Mouse (Mus musculus) fibroblast of lung, adult 2 months (primary cell): ENCODE results near the gene Atoh8.

Source experiments
- DNase-seq: peaks from one replicate; pipeline ENCODE4 v3.0.0-alpha.2; 2011; ENCODE audit warnings: low read depth

Gene Atoh8

GRCm38 (mm10) chr6:72190577-72190976 lies 44.8 kb downstream of the Atoh8 start:
- DNase-seq, result no peak

- no peak for DNase-seq
These were observed 45.3 kb downstream of the Atoh8 start for GRCm38 (mm10) chr6:72190120-72190519.

- peak; percentile 79 for DNase-seq
These were observed 46.1 kb downstream of the Atoh8 start for GRCm38 (mm10) chr6:72189061-72189863.

DNA sequence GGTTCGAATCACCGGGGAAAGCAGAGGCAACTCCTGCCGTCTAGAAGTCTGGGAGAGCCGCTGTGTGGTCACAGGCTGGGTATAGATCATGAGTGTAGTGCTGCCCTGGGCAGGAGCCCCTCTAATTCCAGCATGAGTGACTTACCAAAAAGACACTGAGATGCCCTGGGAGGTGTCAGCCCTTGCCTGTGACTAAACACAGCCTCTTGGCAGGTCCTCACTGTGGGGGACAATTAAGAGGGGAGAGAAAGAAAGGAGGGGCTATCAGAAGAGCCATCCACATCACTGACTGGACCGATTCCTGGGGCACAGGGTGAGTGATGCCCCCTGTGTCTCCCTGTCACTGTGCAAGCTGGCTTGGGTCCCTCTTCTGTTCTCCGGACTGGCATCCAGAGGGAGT lies 48.6 kb downstream of the Atoh8 start:
- DNase-seq, result no peak

DNA sequence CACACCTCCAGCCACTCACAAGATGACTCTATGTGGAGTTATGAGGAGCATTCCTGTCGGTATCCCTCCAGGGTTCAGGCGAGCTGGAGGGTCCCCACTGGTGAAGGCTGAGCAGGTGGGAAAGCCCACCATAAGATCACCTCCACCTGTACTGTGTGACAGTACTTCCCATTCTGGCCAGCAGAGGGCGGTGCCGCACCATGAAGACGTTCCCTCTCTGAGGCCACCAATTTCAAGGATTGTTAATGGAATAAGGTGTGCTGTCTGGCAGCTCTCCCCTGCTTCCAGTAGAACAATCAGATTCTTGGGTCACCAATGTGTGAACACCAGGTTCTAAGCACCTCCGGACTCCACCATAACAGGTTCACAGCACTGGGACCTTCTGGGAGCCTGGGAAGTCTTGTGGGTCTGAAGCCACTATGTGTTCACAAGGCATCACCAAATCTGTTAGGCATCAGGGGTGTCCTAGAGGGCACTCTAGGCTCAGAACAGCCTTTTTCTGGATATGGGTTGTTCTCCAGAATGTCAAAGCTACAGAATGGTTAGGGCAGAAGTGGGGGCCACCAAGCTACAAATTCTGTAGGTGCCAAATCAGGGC lies 49.4 kb downstream of the Atoh8 start:
- no peak for DNase-seq

GRCm38 (mm10) chr6:72184576-72184975 lies 50.8 kb downstream of the Atoh8 start:
- no peak for DNase-seq

DNA sequence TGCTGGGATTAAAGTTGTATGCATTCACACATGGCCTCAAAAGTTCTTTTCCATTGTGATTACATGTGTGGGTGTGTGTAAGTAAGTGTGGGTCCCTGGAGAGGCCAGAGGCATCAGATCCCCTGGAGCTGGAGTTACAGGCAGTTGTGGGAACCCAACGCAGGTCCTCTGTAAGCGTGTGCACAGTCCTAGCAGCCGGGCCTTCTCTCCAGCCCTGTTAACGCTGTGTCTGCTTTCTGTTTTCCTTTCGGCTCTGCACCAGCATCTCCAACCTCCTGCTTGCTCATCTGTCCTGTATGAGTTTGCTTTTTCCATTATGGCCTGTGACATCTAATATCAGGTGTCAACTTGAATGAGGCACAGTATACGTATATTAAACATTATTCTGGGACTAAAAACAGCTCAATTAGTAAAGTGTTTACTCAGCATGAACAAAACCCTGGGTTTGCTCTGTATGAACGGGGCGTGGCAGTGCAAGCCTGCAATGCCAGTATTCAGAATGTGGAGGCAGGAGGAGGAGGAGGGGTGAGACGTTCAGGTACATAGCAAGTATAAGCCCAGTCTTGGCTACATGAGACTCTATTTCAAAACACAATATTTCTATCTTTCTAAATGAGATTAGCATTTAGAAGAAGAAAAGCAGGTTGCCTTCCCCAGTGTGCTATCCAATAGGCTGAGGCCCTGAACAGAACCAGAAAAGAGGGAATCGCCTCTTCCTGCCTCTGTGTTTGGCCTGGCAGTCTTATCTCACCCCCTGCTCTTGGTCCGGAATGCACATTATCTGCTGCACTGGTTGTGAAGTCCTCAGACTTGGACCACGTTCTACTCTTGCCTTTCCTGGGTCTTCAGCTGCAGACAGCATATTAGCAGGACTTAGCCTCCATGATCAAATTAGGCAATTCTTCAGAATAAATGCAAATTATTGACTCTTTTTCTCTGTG lies 55.5 kb downstream of the Atoh8 start:
- no peak for DNase-seq

GRCm38 (mm10) chr6:72179006-72179405 lies 56.4 kb downstream of the Atoh8 start:
- DNase-seq, result no peak

DNA sequence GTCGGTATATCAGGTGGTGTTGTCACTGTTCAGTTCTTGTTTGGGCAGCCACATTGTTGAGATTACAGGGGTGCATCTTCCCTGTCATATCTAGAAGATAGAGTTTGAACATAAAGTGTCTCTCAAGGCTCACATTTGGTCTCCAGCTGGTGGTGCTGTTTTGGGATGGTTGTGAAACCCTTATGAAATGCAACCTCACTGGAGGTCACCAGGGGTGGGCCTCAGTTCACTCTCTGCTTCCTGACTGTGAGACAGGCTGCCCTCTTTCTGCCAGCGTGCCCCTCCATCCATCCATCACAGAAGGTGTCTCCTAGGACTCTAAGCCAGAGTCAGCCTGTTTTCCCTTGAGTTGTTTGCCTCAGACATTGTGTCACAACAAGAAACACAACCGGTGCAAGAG lies 58.0 kb downstream of the Atoh8 start:
- no peak for DNase-seq

- no peak for DNase-seq
These were observed 59.4 kb downstream of the Atoh8 start for GRCm38 (mm10) chr6:72176004-72176403.

DNA sequence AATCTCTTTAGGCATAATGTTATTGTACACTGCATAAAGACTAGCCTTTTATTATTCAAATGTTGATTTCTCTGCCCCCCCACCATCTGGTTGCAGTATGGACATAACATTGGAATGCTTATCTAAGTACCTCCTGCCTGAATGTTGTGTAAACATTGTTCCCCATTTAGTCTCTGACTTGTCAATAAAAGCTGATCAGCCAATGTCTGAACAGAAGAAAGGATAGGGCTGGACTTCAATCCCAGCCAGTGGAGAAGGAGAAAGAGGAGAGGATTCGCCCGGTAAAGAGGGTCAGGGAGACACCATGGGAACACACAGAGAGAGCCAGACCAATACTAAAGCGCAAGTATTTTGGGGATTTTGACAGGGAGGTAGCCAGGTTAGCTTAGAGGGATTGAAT lies 60.0 kb downstream of the Atoh8 start:
- no peak for DNase-seq

GRCm38 (mm10) chr6:72173350-72173749 lies 62.0 kb downstream of the Atoh8 start:
- DNase-seq, result no peak

DNA sequence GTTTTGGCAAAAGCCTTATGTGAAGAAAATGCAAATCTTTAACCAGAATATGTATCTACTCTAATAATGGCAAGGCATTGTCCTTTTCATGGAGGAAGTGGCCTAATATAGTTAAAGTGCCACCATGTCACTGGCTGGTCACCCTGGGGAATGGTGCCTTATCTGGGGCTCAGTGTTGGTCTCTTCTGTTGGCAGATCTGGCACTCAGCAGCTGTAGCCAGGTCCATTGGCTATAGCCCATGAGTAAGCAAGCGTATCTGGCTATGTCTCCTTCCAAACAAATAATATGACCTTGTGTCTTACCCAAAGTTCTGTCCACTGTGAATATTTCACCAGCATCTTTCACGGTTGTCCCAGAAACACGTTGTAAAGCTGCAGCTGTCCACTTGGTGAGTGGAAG lies 64.0 kb downstream of the Atoh8 start:
- no peak for DNase-seq

GRCm38 (mm10) chr6:72165907-72166306 lies 69.5 kb downstream of the Atoh8 start:
- no peak for DNase-seq

- peak; percentile 67 for DNase-seq
These were observed 70.8 kb downstream of the Atoh8 start for GRCm38 (mm10) chr6:72164321-72165275.

GRCm38 (mm10) chr6:72162155-72162890 lies 73.1 kb downstream of the Atoh8 start:
- DNase-seq, result peak; percentile 29

DNA sequence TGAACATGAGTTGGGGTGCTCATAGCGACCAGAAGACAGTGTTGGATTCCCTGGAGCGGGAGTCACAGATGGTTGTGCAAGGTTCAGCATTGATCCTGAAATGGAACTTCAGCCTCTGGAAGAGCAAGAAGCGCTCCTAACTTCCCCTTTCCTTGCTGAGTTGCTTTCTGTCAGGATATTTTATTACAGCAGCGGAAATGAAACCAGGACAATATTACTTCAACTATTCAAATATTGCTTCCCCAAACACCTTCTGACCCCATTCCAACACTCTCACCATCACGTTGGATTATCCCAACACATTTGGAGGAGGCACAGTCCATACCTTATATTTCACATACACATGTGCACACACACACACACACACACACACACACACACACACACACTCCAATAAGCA lies 73.6 kb downstream of the Atoh8 start:
- DNase-seq, result no peak

DNA sequence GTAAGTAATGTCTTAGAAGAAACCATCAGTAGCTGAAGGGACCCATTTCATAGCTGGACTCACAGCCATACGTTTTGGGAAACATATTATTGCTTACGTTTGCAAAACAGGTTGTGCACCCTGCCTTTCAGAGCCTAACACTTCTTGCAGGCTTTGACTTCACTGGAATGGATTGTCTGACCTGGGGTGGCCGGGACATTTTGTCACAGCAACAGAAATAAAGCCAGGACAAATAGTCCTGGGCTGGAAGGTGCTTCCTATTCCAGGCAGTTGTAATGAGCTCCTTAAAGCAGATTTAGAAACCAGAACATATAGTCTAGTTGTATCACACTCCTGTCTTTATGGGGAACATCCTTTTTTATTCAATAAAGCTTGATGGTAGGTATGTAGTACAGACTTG lies 74.4 kb downstream of the Atoh8 start:
- no peak for DNase-seq

DNA sequence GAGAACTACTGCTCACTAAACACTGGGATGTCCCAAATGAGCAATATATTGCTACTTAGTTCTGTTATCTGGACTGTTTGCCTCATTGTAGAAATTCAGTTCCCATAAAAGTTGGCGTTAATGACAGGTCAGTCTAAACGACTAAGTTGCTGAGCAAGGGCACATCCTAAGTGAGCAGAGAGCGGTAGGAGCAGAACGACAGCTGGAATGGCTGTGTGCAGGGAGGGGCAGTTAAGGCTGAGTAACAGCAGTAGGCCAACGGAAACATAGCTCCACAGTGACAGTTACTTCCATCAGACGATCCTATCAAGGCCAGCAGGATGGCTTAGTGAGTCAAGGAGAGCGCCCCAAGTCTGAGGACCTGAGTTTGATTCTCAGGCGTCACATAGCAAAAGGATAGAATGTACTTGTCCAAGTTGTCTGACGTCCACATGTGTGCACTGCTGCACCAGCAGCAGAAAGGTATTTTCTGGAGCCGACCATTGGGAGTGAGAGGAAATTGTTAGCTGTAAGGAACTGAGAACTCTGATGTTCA lies 75.4 kb downstream of the Atoh8 start:
- DNase-seq, result no peak

DNA sequence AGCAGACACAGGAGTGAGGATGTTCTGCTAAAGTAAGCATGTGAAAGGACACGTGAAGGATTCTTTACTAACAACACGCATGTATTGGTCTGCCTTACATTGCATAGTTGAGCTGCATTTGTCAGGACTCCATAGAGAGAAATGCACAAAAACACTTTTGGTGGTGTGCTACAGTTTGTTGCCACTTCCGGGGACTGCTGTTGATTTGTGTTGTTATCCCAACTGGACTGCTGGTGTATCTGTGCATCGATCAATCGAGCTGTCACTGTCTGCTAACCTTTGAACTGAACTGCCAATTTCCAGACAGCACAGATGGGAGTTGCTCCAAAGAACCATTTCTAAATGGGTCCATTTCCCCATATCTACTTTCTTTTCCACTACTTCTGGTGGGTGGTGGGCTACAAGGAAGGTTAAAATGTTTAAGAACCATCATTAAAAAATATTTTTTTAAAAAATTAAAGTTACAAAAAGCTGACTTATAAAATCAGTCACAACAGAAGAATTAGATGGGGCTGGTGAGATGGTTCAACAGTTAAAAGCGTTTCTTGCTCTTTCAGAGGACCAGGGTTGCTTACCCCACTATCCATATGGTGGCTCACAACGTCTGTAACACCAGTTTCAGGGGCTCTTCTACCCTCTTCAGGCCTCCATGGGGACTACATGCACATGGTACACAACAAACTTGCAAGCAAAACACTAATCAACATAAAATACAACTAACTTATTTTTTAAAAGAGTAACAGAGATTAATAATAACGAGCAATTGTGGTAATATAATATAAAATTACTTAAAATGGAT lies 76.2 kb downstream of the Atoh8 start:
- DNase-seq, result no peak
